Mouse (Mus musculus) kidney, adult 2 months (tissue): Measurements from ENCODE around the gene Psmd2. TPM values are rescaled to one million over a fixed set of nuclear protein-coding genes. Genes with fewer than 3 reads are reported as not detected.
A peak's percentile ranks its signal among the peaks of the same experiment; 100 is the strongest.

Experiments used
- DNase-seq: peaks from one replicate; pipeline ENCODE4 v3.0.0; 2021
- H3K27ac ChIP-seq: fragments of 200-500 bp; 2 replicates; pipeline ENCODE4 v1.5.1; 2012; ENCODE audit warnings: low read depth, low read length, control low read depth, inconsistent platforms; ENCODE audit not compliant: insufficient read depth
- H3K27me3 ChIP-seq: fragments of 200-500 bp; replicated peaks from 2 replicates; pipeline ENCODE4 v1.6.1; 2012; ENCODE audit warnings: mild to moderate bottlenecking, moderate library complexity, low read length, inconsistent platforms; ENCODE audit not compliant: control insufficient read depth, insufficient read depth
- H3K36me3 ChIP-seq: fragments of 200-500 bp; 2 replicates; pipeline ENCODE4 v1.6.1; 2012; ENCODE audit warnings: mild to moderate bottlenecking, moderate library complexity, low read length, inconsistent platforms; ENCODE audit not compliant: control insufficient read depth, insufficient read depth
- H3K4me1 ChIP-seq: fragments of 200-500 bp; 2 replicates; pipeline ENCODE4 v1.6.1; 2011; ENCODE audit warnings: low read length; ENCODE audit not compliant: control insufficient read depth, insufficient read depth
- H3K4me3 ChIP-seq: fragments of 200-500 bp; 2 replicates; pipeline ENCODE4 v1.5.1; 2011; ENCODE audit warnings: mild to moderate bottlenecking, low read depth, low read length, control low read depth; ENCODE audit not compliant: insufficient read depth
- CTCF ChIP-seq: fragments of 200-500 bp; conservative IDR thresholded peaks from 2 replicates; pipeline ENCODE4 v1.5.1; 2011; ENCODE audit warnings: low read depth, mild to moderate bottlenecking, control low read depth, low read length, moderate library complexity, mixed read lengths; ENCODE audit not compliant: insufficient read depth, insufficient read length
- POLR2A ChIP-seq: fragments of 200-500 bp; IDR thresholded peaks from one replicate; pipeline ENCODE4 v1.6.1; 2011; ENCODE audit warnings: low read depth, low read length, control low read depth
- WGBS: fragments of 180-500 bp; shearing (Covaris S2); methylation state at CpG from one replicate; pipeline ENCODE4 v1.1.7; 2018; 5-methylcytosine and 5-hydroxymethylcytosine counted together
- polyA plus RNA-seq: library from polyadenylated mRNA; depleted of rRNA; stranded (reverse); fragments of >200 nt; gene quantifications from 2 replicates; pipeline ENCODE4 v1.2.3, GENCODE M21; 2012

Psmd2 gene
- polyA plus RNA-seq, 1 experiment: 96.9 TPM

DNA sequence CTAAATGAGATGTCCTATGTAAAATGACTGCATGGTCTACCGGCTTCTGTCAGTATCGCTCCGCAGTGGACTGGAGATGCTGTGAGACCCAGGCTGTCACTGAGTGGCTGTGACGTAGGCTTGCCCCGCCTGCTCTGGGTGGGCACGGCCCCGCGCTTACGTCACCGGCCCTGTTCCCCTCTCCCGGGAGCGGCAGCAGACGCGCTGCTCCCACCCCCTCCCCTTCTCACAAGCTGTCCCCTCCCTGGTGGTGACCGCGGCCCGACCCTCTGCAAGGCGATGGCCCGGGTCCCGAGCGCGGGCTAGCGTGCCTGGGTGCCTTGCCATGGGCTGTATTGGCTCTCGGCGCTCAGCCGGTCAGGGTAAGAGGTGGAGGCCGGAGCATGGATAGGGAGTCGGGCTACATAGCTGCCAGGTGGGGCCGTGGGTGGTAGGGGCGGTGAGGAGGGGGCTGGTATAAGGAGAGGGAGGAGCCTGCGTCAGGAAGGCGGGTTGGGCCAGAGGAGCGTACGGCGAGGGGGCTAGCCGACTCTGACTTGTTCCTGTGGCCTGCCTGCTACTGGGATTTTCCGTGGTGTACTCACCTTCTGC, 41.8 kb downstream of the Psmd2 start, which contains the start of gene Fam131a:
Gene Fam131a, plus strand, starts transcription at position 131 of the 591 bp plus-strand sequence.
- peak within 1 kb of the TSS; percentile 84 for H3K4me3 ChIP-seq
- no peaks in the 10 kb centered on the region for H3K4me1 ChIP-seq
- peaks cover 4% of the 10 kb centered on the region for H3K36me3 ChIP-seq
- DNase-seq: peak; percentile 90
- H3K27me3 ChIP-seq: no peaks in the 10 kb centered on the region
- 2% methylated on average over 37 of the region's 37 CpGs for whole genome bisulfite sequencing
- H3K27ac ChIP-seq: 0 out of 2 replicates have a peak within 1 kb of the TSS, but pooled peaks have one; percentile 21
- TF ChIP-seq CTCF (no peak), POLR2A (peak; percentile 51)

DNA sequence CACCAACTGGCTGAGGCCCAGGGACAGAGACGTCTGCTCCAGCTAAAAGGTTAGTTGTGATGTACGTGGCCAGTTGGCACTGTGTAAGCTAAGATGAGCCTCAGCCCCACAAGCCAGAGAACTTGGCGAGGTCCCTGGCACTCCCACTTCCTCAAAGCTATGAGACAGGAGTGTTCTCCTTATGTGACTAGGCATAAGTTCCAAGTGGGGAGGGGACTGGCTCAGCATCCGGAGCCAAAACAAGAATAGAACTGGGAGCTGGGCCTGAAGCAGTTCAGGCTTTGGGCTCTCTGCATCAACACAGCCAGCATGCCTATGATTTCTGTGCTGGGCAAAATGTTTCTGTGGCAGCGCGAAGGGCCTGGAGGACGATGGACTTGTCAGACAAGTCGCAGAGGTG, 43.3 kb downstream of the Psmd2 start:
- 67% methylated on average over 8 of the region's 8 CpGs for WGBS
- TF ChIP-seq POLR2A (no peak), CTCF (no peak)
- H3K36me3 ChIP-seq: peaks cover 3% of the 10 kb centered on the region
- H3K4me1 ChIP-seq: no peaks in the 10 kb centered on the region
- H3K4me3 ChIP-seq: no peak overlapping the region
- H3K27me3 ChIP-seq: no peaks in the 10 kb centered on the region
- H3K27ac ChIP-seq: no peak overlapping the region
- DNase-seq: peak; percentile 46

DNA sequence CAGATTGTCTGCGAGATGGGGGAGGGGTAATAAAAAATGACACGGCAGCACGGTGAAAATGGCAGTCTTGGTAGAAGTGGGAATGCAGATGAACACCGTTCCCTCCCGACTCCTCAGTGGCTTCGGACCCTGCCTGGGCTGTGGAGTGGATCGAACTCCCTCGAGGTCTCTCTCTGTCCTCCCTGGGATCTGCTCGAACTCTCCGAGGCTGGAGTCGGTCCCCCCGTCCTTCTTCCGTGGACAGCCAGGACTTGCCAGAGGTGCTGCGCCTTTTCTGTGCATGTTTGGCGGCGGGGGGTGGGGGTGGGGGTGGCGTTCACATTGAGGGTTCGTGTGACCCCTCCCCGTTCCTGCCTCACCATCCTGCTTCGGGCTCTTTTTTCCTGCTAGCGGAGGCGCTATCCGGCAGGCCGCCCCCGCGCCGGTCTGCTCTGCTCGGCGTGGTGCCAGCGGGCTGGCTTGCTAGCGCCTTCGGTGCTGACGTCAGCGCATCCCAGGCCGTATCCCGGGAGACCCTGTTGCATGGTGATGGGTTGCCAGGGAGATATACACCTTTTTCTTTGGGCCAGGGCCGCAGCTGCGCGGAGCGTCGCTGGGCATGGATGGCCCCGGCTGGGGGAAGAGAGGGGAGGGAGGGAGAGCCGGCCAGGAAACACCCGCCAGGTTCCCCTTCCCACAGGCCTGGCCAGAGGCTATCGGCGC, 44.3 kb downstream of the Psmd2 start:
- H3K4me3 ChIP-seq: peak overlapping the region; percentile 5; the same call in 1 of the 2 replicates
- no peak overlapping the region for H3K27ac ChIP-seq
- no peaks in the 10 kb centered on the region for H3K4me1 ChIP-seq
- no peaks in the 10 kb centered on the region for H3K27me3 ChIP-seq
- DNase-seq: peak; percentile 90
- WGBS: 5% methylated on average over 45 of the region's 46 CpGs
- H3K36me3 ChIP-seq: no peaks in the 10 kb centered on the region
- no peak for TF ChIP-seq POLR2A
- TF ChIP-seq CTCF: no peak

DNA sequence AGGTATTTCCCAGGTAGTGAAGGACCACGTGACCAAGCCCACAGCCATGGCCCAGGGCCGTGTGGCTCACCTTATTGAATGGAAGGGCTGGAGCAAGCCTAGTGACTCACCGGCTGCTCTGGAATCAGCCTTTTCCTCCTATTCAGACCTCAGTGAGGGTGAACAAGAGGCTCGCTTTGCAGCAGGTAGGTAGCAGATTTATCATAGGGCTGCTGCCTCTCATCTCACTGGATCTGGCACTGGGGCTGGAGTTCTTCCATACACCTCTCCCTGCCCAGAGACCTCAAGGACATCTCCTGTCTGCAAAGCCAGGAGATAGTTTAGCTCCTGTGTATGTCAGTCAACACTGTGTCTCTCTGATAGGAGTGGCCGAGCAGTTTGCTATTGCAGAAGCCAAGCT, 47.8 kb downstream of the Psmd2 start:
- 92% methylated on average over 5 of the region's 5 CpGs for WGBS
- Histone ChIP-seq H3K27ac (no peak overlapping the region), H3K36me3 (no peaks in the 10 kb centered on the region), H3K4me1 (no peaks in the 10 kb centered on the region), H3K4me3 (no peak overlapping the region), H3K27me3 (no peaks in the 10 kb centered on the region)
- TF ChIP-seq CTCF (no peak), POLR2A (no peak)
- DNase-seq: no peak

DNA sequence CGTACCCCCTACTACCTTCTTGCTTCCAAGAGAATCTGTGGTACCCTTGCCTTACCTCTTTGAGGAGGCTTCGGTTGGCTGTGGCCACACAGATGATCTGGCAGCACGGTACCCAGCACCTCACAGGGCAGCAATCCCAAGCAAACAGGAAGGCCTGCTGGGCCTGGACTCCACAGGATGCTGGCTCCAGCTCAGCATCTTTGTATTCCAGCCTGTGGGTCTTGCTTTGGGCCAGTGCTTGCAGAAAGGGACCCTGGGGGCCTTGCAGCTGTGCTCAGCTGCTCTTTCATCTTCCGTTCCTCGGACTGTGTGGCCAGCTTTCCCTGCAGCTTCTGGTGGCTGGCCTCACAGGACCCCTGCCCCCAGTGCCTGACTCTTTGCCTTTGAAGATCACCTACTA, 48.6 kb downstream of the Psmd2 start:
- Histone ChIP-seq H3K27ac (no peak overlapping the region), H3K4me1 (no peaks in the 10 kb centered on the region), H3K4me3 (no peak overlapping the region), H3K27me3 (no peaks in the 10 kb centered on the region), H3K36me3 (no peaks in the 10 kb centered on the region)
- TF ChIP-seq POLR2A (no peak), CTCF (no peak)
- WGBS: 74% methylated on average over 5 of the region's 5 CpGs
- no peak for DNase-seq

DNA sequence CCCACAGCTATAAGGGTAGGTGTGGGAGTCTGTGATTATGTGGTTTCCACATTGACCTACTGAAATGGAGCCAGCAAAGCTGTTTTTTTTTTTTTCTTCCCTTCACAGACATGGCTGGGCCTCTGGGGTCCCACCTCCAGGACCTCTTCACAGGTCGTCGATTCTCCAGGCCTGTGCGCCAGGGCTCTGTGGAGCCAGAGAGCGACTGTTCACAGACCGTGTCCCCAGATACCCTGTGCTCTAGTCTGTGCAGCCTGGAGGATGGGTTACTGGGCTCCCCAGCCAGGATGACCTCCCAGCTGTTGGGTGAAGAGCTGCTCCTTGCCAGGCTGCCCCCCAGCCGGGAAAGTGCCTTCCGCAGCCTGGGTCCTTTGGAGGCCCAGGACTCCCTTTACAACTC, 49.9 kb downstream of the Psmd2 start:
- no peak overlapping the region for H3K27ac ChIP-seq

DNA sequence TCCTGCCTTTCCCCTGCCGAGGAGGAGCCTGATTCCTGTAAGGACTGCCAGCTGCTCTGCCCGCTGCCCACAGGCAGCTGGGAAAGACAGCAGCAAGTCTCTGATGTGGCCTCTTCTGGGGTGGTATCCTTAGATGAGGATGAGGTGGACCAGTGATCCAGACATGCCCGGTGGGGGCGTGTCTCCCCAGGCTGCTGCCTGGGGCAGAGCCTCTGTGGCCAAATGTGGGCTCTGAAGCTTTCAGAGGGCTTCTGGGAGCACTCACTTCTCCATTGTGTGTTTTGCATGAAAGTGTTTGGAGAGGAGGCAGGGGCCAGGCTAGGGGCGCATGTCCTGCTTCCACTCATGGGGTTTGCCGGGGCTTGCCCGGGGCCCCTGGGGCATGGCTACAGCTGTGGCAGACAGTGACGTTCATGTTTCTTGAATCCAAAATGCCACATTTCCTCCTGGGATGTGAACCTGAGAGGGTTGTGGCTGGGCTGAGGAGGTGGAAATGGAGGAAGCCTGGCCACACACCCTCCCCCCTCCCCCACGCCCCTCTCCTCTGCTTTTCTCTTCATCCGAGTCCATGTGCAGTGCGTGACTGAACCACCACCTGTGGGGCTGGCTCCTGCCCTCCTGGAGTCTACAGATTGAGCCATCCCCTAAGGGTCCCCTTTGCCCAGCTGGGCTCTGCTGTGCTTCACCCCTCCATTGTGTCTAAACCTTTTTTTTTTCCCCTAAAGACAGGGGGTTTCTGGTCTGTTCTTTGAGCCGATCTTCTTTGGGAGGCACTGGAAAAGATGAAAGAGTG, 50.5 kb downstream of the Psmd2 start:
- Histone ChIP-seq H3K27me3 (no peaks in the 10 kb centered on the region), H3K4me1 (no peaks in the 10 kb centered on the region), H3K36me3 (no peaks in the 10 kb centered on the region), H3K27ac (no peak overlapping the region), H3K4me3 (no peak overlapping the region)
- no peak for TF ChIP-seq CTCF
- no peak for TF ChIP-seq POLR2A
- WGBS: 49% methylated on average over 11 of the region's 12 CpGs
- DNase-seq: no peak

More for the DNA sequence above, 49.9 kb downstream of the Psmd2 start:
- H3K36me3 ChIP-seq: no peaks in the 10 kb centered on the region
- WGBS: 56% methylated on average over 7 of the region's 7 CpGs
- no peaks in the 10 kb centered on the region for H3K4me1 ChIP-seq
- H3K4me3 ChIP-seq: no peak overlapping the region
- TF ChIP-seq POLR2A (no peak), CTCF (no peak)
- DNase-seq: no peak
- H3K27me3 ChIP-seq: no peaks in the 10 kb centered on the region
